Mouse (Mus musculus) stomach, embryonic 14.5 days (tissue): ENCODE data around the gene Ubxn6. TPM values are rescaled to one million over a fixed set of nuclear protein-coding genes. Genes with fewer than 3 reads are reported as not detected.
A peak's percentile ranks its signal among the peaks of the same experiment; 100 is the strongest.
"Not testable (repeated sequence)": the region's sequence is repeated elsewhere in the genome, so short reads cannot be mapped to it uniquely, and the experiment has no call there.

Experiments
- ATAC-seq: fragments of 200-750 bp; cut with Nextera tagmentation; 2 replicates; pipeline ENCODE4 v1.8.0; 2017; ENCODE audit warnings: low read depth, moderate TSS enrichment; ENCODE audit not compliant: insufficient number of reproducible peaks, insufficient read depth, low FRiP score
- H3K27ac ChIP-seq: fragments of 300-500 bp; sonication (generic); 2 replicates; pipeline ENCODE4 v1.5.1; 2014; ENCODE audit warnings: mild to moderate bottlenecking, low read length, moderate library complexity, mixed read lengths
- H3K27me3 ChIP-seq: fragments of 300-500 bp; sonication (generic); 2 replicates; pipeline ENCODE4 v1.6.1; 2014; ENCODE audit warnings: low read length, control low read depth, mixed read lengths; ENCODE audit not compliant: control insufficient read depth, insufficient read depth
- H3K36me3 ChIP-seq: fragments of 300-500 bp; sonication (generic); 2 replicates; pipeline ENCODE4 v1.6.1; 2014; ENCODE audit warnings: mild to moderate bottlenecking, control low read depth, low read length, moderate library complexity, mixed read lengths; ENCODE audit not compliant: control insufficient read depth, insufficient read depth
- H3K4me1 ChIP-seq: fragments of 300-500 bp; sonication (generic); 2 replicates; pipeline ENCODE4 v1.6.1; 2014; ENCODE audit warnings: low read length, control low read depth, mixed read lengths; ENCODE audit not compliant: control insufficient read depth, insufficient read depth
- H3K4me2 ChIP-seq: fragments of 300-500 bp; sonication (generic); replicated peaks from 2 replicates; pipeline ENCODE4 v1.6.1; 2014; ENCODE audit warnings: low read depth, low read length, control low read depth
- H3K4me3 ChIP-seq: fragments of 300-500 bp; sonication (generic); 2 replicates; pipeline ENCODE4 v1.5.1; 2014; ENCODE audit warnings: low read depth, low read length, control low read depth
- H3K9ac ChIP-seq: fragments of 300-500 bp; sonication (generic); replicated peaks from 2 replicates; pipeline ENCODE4 v1.6.1; 2014; ENCODE audit warnings: low read depth, mild to moderate bottlenecking, control low read depth, low read length, moderate library complexity, mixed read lengths
- H3K9me3 ChIP-seq: fragments of 300-500 bp; sonication (generic); 2 replicates; pipeline ENCODE4 v1.6.1; 2016; ENCODE audit warnings: low read depth, low read length, control low read depth; ENCODE audit not compliant: control insufficient read depth
- WGBS: fragments of 180-500 bp; shearing (Covaris S2); extraction: QIAGEN DNeasy Blood & Tissue Kit; methylation state at CpG from one replicate; pipeline ENCODE4 v1.1.7; 2014; 5-methylcytosine and 5-hydroxymethylcytosine counted together
- polyA plus RNA-seq: library from polyadenylated mRNA; unstranded; fragments of >200 nt; fragmentation: Nextera tagmentation; extraction: Ambion mirVana; gene quantifications from 2 replicates; pipeline ENCODE4 v1.2.1, GENCODE M21; 2014

Gene Ubxn6
- polyA plus RNA-seq, 1 experiment from 2014 or later = 41.9 TPM

DNA sequence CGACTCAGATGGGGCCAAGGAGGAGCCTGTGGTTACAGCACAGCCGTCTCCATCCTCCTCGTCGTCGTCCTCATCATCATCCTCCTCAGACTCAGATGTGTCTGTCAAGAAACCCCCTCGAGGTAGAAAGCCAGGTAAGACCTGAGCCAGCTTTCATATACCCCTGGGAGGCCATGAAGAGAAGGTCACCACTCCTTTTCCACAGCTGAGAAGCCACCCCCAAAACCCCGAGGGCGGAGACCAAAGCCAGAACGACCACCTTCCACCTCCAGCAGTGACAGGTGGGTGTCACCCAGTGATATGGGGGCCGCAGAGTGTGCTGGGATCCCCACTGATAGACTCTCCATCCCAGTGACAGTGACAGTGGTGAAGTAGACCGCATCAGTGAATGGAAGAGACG is 22.1 kb upstream of the Ubxn6 start:
- no peak overlapping the region for H3K9ac ChIP-seq
- WGBS = 93% methylated on average over 12 of the region's 12 CpGs
- no peaks in the 10 kb centered on the region for H3K9me3 ChIP-seq
- H3K4me1 ChIP-seq = no peaks in the 10 kb centered on the region
- no peaks in the 10 kb centered on the region for H3K27me3 ChIP-seq
- ATAC-seq = no peak
- no peak overlapping the region for H3K4me2 ChIP-seq
- H3K36me3 ChIP-seq = peaks cover 63% of the 10 kb centered on the region
- no peak overlapping the region for H3K27ac ChIP-seq
- no peak overlapping the region for H3K4me3 ChIP-seq

DNA sequence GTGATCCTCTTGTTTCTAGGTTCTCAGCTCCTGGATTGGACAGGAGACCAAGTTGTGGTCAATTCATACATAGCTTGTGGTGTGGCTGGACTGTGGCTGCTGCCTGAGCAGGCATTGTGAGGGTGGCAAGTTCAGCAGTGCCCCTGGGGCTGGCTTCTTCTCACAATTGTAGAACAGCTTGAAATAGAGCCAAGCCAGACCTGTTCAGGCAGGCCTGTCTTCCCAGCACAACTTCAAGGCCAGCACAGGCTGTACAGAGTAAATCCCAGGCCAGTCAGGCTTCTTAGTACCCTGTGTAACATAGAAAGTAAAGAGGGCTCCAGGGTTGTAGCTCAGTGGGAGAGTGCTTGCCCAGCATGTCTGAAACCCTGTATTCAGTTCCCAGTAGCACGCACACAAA is 18.0 kb upstream of the Ubxn6 start:
- 88% methylated on average over 1 of the region's 1 CpGs for WGBS
- Histone ChIP-seq H3K27ac (peak overlapping the region; percentile 44; the same call in 1 of the 2 replicates), H3K27me3 (no peaks in the 10 kb centered on the region), H3K36me3 (peaks cover 40% of the 10 kb centered on the region), H3K9me3 (no peaks in the 10 kb centered on the region), H3K4me1 (no peaks in the 10 kb centered on the region), H3K4me3 (no peak overlapping the region), H3K9ac (no peak overlapping the region), H3K4me2 (no peak overlapping the region)
- no peak for ATAC-seq

DNA sequence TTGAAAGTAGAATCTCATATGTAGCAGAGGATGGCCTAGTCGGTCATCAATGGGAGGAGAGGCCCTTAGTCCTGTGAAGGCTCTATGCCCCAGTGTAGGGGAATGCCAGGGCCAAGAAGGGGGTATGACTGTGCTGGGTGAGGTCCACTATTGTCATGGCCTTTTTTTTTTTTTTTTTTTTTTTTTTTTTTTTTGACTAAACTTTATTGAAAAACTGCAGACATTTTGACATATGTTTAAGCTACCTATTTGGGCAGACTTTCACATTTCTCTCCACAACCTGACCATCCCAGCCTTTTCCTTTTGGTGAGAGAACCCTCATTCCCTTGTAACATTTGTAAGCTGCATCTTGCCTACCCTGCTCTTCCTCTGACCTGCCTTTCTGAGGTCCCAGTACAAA is 17.5 kb upstream of the Ubxn6 start:
- Histone ChIP-seq H3K9ac (no peak overlapping the region), H3K27me3 (no peaks in the 10 kb centered on the region), H3K4me2 (no peak overlapping the region), H3K4me3 (no peak overlapping the region), H3K9me3 (no peaks in the 10 kb centered on the region), H3K4me1 (no peaks in the 10 kb centered on the region), H3K27ac (peak overlapping the region; percentile 44; the same call in 1 of the 2 replicates), H3K36me3 (peaks cover 35% of the 10 kb centered on the region)
- no peak for ATAC-seq
- WGBS = 87% methylated on average over 1 of the region's 1 CpGs

DNA sequence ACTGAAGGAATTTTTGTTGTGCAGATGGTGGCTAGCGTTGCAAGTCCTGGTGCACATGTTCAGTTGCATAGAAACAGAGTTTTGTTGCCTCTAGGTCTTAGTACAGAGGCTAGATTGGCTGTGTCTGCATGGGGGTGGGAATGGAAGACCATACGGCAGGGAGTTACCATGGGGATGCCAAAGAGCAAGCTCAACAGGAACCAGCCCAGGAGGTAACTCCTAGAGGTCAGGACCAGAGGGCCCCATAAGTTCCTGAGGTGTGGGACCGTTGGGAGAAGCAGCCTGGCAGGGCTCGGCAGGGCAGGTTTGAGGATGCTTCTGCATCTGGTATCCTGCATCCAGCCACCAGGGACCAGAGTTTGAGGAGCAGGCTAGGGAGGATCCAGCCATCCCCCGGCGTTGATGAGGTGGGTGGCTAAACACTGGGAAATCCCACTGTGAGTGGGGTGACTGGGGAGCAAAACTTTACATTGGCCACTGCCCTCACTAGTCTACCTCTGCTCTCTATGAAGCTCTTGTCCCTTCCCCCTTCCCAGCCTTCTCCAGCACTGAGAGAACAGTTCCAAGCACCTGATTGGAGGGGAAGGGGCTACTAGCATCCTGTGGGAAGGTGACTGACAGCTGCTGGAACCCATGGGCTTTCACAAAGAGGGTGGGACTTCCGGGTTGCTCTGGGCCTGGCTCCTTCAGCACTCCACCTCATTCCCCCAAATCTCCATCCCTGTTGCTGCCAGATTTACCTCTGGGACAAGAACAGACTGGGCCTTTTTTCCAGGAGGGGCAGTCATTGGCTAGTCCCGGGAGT is 6.2 kb upstream of the Ubxn6 start:
- H3K4me3 ChIP-seq = peak overlapping the region; percentile 94
- no peaks in the 10 kb centered on the region for H3K9me3 ChIP-seq
- H3K27ac ChIP-seq = peak overlapping the region; percentile 12; the same call in 1 of the 2 replicates
- ATAC-seq = 0 out of 2 replicates have a peak, but pooled peaks have one; percentile 8
- 10% methylated on average over 8 of the region's 8 CpGs for WGBS
- no peaks in the 10 kb centered on the region for H3K27me3 ChIP-seq
- peaks cover 16% of the 10 kb centered on the region for H3K4me1 ChIP-seq
- H3K4me2 ChIP-seq = peak overlapping the region; percentile 83
- peaks cover 17% of the 10 kb centered on the region; the same call in 1 of the 2 replicates for H3K36me3 ChIP-seq
- peak overlapping the region; percentile 80 for H3K9ac ChIP-seq

DNA sequence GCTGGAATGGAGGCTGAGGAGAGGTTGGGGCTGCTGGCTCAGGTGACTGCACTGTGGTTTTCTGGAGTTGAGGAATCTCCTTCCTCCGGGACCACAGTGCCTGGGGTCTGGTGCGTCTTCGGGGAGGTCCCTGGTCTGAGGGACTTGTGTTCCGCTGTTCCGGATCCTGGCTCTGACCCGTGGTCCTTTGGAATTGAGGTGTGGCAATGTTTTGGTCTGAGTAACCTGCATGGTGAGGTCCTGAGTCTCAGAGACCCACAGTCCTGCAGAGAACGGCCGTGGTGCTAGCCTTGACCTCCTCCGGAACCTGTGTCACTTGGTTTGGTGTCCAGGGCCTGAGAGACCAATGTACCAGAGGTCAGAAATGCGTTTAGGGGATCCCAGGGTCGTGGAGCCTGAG is 5.1 kb upstream of the Ubxn6 start:
- H3K9me3 ChIP-seq = no peaks in the 10 kb centered on the region
- peak overlapping the region; percentile 52; the same call in 1 of the 2 replicates for H3K27ac ChIP-seq
- 1% methylated on average over 10 of the region's 11 CpGs for WGBS
- H3K4me2 ChIP-seq = peak overlapping the region; percentile 83
- H3K9ac ChIP-seq = peak overlapping the region; percentile 80
- H3K27me3 ChIP-seq = no peaks in the 10 kb centered on the region
- peak overlapping the region; percentile 94 for H3K4me3 ChIP-seq
- peaks cover 17% of the 10 kb centered on the region; the same call in 1 of the 2 replicates for H3K36me3 ChIP-seq
- peaks cover 21% of the 10 kb centered on the region for H3K4me1 ChIP-seq
- ATAC-seq = no peak

DNA sequence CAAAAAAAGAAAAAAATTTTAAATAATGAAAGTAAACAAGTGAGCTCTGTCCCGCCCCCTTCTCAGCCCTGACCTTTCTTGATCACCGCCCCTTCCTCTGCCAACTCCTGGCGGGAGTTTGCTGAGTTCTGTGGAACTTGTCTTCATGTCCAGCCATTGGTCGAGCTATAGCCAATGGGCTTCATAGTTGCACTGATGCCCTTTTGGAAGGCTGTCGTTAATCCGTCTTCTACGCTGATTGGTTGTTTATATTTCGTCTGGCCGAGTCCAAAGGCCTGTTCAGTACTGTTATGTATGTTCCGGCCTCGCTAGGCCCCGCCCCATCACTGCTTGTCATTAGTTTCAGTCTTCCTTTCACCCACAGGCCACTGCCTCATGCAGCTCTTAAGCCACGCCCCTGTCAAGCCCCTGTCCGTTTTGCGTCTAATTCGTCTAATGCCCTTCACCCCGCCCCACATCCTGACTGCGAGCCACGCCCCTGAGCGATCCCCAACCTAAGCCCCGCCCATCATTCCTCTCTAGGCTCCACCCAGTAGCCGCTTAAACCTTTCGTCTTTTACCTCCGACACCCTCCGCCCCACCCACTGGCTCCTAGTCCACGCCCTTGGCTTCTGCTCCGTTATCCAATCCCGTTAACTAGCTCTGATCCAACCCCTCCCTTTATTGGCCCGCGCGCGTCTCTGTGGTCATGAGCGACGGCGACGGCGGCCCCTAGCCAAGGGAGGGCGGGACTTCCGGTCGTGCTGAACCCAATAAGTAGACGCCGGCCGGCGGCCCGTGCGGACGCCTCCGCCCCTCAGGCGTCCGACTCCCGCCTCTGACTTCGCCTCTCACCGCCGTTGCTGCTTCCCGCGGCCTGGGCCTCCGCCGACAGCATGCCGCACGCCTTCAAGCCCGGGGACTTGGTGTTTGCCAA is 4.3 kb upstream of the Ubxn6 start, which contains the start of gene Hdgfl2:
Gene Hdgfl2 (plus strand): TSS at position 755 of the 916 bp plus-strand sequence.
- Histone ChIP-seq H3K4me2 (peak within 1 kb of the TSS; percentile 83), H3K27me3 (no peaks in the 10 kb centered on the region), H3K4me3 (peak within 1 kb of the TSS; percentile 94), H3K4me1 (peaks cover 21% of the 10 kb centered on the region), H3K36me3 (peaks cover 15% of the 10 kb centered on the region; the same call in 1 of the 2 replicates), H3K9ac (peak within 1 kb of the TSS; percentile 80), H3K9me3 (no peaks in the 10 kb centered on the region), H3K27ac (peak within 1 kb of the TSS; percentile 52; the same call in 1 of the 2 replicates)
- ATAC-seq = peak; percentile 93
- WGBS = under 1% methylated on average over 61 of the region's 61 CpGs

DNA sequence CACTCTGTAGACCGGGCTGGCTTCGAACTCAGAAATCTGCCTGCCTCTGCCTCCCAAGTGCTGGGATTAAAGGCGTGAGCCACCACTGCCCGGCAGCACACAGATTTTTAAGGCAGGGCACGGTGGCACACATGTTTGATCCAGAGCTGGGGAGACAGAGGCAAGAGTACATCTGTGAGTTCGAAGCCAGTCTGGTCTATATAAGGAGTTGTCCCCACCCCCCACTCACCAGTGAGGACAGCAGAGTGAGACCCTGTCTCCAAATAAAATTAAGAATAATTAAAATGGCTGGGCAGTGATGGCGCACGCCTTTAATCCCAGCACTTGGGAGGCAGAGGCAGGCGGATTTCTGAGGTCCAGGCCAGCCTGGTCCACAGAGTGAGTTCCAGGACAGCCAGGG is 3.5 kb upstream of the Ubxn6 start:
- H3K27me3 ChIP-seq = not testable (repeated sequence)
- WGBS = 68% methylated on average over 9 of the region's 9 CpGs

DNA sequence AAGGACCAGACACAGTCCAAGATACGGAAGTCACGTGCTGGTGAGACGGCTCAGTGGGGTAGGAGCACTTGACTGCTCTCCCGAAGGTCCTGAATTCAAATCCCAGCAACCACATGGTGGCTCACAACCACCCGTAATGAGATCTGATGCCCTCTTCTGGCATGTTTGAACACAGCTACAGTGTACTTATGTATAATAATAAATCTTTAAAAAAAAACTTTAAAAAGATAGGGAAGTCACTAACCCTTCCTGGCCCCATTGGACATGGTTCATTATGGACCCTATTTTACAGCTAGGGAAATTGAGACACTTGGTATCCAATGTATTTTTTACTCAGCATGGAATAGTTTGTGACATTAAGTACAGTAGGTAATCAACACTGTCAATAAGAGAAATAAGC is 2.7 kb upstream of the Ubxn6 start:
- Histone ChIP-seq H3K9me3 (no peaks in the 10 kb centered on the region), H3K9ac (no peak overlapping the region), H3K4me2 (no peak overlapping the region), H3K4me1 (peaks cover 26% of the 10 kb centered on the region), H3K27ac (no peak overlapping the region), H3K27me3 (no peaks in the 10 kb centered on the region), H3K36me3 (peaks cover 6% of the 10 kb centered on the region), H3K4me3 (no peak overlapping the region)
- ATAC-seq = no peak
- WGBS = 90% methylated on average over 5 of the region's 5 CpGs

More for the DNA sequence above, 3.5 kb upstream of the Ubxn6 start:
- peaks cover 11% of the 10 kb centered on the region; the same call in 1 of the 2 replicates for H3K36me3 ChIP-seq
- ATAC-seq, H3K9ac ChIP-seq, H3K9me3 ChIP-seq: not testable (repeated sequence)
- peaks cover 26% of the 10 kb centered on the region for H3K4me1 ChIP-seq
- peak overlapping the region; percentile 17; the same call in 1 of the 2 replicates for H3K4me3 ChIP-seq
- 0 out of 2 replicates have a peak overlapping the region, but pooled peaks have one; percentile 8 for H3K4me2 ChIP-seq
- peak overlapping the region; percentile 48; the same call in 1 of the 2 replicates for H3K27ac ChIP-seq
